Mouse (Mus musculus) kidney, postnatal 25 days (tissue): ENCODE data around the gene Scgb2b27.
"Not testable (repeated sequence)": the region's sequence is repeated elsewhere in the genome, so short reads cannot be mapped to it uniquely, and the experiment has no call there.

Experiments
- DNase-seq, 2 experiments: peaks; one replicate each; pipeline ENCODE4 v3.0.0; 2021; ENCODE audit warnings: mixed read lengths in 2 of 2

Gene Scgb2b27

DNA sequence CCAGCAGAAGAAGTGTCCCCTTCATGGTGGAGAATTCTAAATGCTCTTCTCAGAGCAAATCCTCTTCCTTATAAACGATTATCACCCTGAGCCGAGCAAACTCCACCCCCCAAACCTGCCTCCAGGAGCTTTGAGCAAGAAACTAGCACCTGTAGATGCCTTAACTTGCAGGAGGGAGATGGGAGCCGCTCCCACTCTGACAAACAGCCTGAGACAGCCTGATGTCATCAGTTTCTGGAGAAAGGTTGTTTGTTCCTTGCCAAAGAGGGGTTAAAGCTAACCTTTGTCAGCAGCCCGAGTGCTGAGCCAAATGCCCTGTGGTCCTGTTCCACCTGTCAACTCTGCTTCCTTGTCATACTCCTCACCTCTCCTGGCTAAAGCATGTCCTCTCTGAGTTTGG is at the start of gene Scgb2b27:
Gene Scgb2b27, minus strand, starts transcription at position 101 of the 400 bp plus-strand sequence.
- DNase-seq, result no peak

DNA sequence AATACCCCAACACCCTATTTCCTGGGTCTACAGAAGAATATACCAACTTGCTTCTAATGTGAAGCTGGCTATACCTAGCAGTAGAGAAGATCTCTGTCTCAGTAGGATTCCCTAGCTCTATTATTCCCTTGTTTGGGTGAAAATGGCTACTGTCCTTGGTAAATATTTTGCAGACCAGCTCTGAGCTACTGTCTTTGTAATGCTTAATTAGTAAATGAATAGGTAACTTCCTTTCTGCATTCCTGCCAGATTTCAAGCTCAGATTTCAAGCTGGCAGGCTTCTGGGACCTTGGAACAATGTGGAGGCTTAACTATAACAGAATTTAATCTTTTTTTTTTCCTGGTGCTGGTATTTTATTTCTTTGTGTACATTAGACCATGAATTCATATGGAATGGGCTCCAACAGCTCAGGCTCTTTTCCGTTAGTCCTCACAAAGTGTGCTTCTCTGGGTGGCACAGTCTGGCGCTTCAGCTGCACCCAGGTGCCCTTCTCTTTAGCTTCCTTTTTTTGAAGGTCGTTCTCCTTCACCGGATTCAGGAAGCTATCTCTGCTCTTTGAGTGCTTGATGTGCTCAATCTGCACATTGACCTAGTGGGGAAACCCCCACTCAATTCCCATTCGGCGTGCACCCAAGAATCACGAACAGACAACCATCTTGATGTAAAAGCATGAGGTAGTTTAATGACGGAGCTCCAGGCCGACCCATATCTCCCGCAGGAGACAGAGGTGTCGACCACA is 22.5 kb upstream of the Scgb2b27 start:
- DNase-seq, result not testable (repeated sequence)

DNA sequence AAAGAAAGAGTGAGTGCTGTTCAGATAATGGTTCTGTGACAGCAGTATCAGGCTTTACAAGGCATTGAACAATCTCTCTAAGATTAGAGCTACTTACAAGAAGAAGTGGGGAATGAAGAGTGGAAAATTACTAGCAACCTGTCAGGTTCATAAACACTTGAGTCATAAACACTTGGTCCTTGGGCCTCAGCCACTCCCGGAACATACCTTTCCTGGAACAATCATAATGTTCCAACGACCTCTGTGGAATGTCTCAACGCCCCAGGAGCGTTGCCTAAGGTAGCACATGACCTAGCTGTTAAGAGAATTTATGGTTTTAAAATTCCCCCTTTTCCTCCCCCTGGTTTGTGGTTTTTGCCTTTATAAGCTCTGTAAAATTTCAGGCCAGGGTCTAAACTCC is 20.8 kb upstream of the Scgb2b27 start:
- not testable (repeated sequence) for DNase-seq

DNA sequence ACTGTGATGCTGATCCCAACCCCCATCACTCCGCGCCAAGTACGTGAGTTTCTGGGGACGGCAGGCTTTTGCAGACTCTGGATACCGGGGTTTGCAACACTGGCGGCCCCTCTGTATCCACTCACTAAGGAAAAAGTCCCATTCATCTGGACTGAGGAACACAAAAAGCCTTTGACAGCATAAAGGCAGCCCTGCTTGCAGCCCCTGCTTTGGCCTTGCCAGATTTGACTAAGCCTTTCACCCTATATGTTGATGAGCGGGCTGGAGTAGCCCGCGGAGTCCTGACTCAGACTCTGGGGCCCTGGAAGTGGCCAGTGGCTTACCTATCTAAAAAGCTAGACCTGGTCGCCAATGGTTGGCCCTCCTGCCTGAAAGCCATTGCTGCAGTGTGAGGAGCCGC is 16.3 kb upstream of the Scgb2b27 start:
- no peak for DNase-seq

DNA sequence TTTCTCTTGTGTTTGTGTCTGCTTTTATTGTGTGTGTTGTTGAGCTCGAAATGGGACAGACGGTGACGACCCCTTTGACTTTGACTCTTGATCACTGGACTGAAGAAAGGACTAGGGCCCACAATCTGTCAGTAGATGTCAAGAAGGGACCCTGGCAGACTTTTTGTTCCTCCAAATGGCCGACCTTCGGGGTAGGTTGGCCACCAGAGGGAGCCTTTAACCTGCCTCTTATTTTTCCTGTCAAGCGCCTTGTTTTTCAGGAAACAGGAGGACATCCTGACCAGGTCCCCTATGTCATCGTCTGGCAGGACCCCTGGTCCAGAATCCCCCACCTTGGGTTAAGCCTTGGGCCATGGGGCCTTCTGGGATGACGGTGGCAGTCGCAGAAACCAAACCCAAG is 13.5 kb upstream of the Scgb2b27 start:
- not testable (repeated sequence) for DNase-seq

DNA sequence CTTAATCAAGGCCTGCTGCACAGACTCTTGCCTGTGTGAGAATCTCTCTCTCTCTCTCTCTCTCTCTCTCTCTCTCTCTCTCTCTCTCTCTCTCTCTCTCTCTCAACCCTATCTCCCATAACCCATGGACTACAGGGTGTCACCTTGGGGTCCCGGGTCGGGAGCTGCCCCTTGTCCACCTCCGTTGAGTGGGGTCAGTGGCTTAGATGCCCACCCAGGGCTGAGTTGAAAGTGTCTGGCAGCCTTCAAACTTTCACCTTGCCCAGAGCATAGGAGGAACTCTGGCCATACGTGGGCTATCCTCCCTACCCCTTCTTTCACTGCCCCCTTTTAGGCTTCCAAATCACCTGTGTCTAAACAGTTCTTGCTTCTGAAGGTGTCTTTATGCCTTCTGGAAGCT is 11.9 kb upstream of the Scgb2b27 start:
- DNase-seq, result no peak

DNA sequence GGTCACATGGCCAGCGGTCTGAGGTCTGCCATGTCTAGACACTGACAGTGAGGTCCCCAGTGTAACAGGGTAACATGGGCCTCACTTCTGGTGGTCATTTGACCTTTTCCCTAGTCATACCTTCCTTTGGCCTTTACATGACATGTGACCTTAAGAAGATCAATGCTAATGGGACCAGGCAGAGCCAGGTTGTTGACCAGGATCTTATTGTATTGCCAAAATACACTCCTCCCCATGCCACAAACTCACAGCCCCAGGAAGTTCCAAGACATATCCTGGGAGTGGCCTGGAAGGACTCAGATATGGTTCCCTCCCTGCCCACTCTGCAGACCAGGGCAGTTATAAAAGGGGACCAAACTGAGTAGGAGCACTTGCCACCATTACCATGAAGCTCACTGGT is 7.4 kb upstream of the Scgb2b27 start, which contains the start of gene Scgb1b27:
Gene Scgb1b27, plus strand, starts transcription at position 301 of the 400 bp plus-strand sequence.
- DNase-seq, result not testable (repeated sequence)

DNA sequence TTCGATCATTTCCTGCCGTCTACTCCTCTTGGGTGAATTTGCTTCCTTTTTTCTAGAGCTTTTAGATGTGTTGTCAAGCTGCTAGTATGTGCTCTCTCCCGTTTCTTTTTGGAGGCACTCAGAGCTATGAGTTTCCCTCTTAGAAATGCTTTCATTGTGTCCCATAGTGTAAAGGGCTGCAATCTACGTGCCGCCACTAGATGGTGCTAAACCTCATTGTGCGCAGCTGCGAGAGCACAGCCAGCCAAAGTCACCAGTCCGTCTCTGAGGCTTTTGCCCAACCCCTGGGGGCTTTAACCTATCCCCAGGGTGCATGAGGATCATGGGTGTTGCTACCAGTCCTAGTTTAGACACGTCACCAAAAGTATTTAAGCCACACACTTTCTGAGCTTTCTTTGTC is 31.5 kb downstream of the Scgb2b27 start:
- DNase-seq, result peak in 1 of 2 experiments; percentile 66
